Mouse (Mus musculus): ENCODE measurements around the gene Zbtb42. TPM values are rescaled to one million over a fixed set of nuclear protein-coding genes. Genes with fewer than 3 reads are reported as not detected.
A peak's percentile ranks its signal among the peaks of the same experiment; 100 is the strongest.

The Zbtb42 gene
- polyA plus RNA-seq, 1 experiment from 2014 or later: 0.40 TPM

GRCm38 (mm10) chr12:112663303-112663702 lies 15.3 kb upstream of the Zbtb42 start:
- Histone ChIP-seq H3K27ac (no peak overlapping the region), H3K9ac (no peak overlapping the region), H3K9me3 (replicated peaks) (no peaks in the 10 kb centered on the region), H3K27me3 (no peaks in the 10 kb centered on the region), H3K4me2 (no peak overlapping the region), H3K4me1 (replicated peaks) (peaks cover 39% of the 10 kb centered on the region), H3K4me3 (replicated peaks) (no peak overlapping the region), H3K36me3 (peaks cover 93% of the 10 kb centered on the region)
- ATAC-seq (ENCODE audit: low read depth) (no peak), DNase-seq (no peak)
- WGBS (ENCODE audit: insufficient replicate concordance): 85% methylated on average over 11 of the region's 11 CpGs

GRCm38 (mm10) chr12:112663716-112664115 lies 14.9 kb upstream of the Zbtb42 start:
- WGBS (ENCODE audit: insufficient replicate concordance): 84% methylated on average over 12 of the region's 12 CpGs
- Histone ChIP-seq H3K4me3 (replicated peaks) (no peak overlapping the region), H3K9me3 (replicated peaks) (no peaks in the 10 kb centered on the region), H3K36me3 (peaks cover 93% of the 10 kb centered on the region), H3K27me3 (no peaks in the 10 kb centered on the region), H3K27ac (no peak overlapping the region), H3K4me2 (no peak overlapping the region), H3K4me1 (replicated peaks) (peaks cover 43% of the 10 kb centered on the region), H3K9ac (no peak overlapping the region)
- ATAC-seq (ENCODE audit: low read depth): no peak
- DNase-seq: no peak

GRCm38 (mm10) chr12:112664124-112664523 lies 14.5 kb upstream of the Zbtb42 start:
- Histone ChIP-seq H3K27me3 (no peaks in the 10 kb centered on the region), H3K36me3 (peaks cover 93% of the 10 kb centered on the region), H3K9ac (no peak overlapping the region), H3K4me1 (replicated peaks) (peaks cover 43% of the 10 kb centered on the region), H3K4me2 (no peak overlapping the region), H3K4me3 (replicated peaks) (no peak overlapping the region), H3K9me3 (replicated peaks) (no peaks in the 10 kb centered on the region), H3K27ac (no peak overlapping the region)
- 76% methylated on average over 2 of the region's 2 CpGs for WGBS (ENCODE audit: insufficient replicate concordance)
- no peak for ATAC-seq (ENCODE audit: low read depth)
- no peak for DNase-seq

GRCm38 (mm10) chr12:112664656-112665055 lies 14.0 kb upstream of the Zbtb42 start:
- no peak overlapping the region for H3K4me3 ChIP-seq (replicated peaks)
- H3K36me3 ChIP-seq: peaks cover 93% of the 10 kb centered on the region
- H3K27ac ChIP-seq: no peak overlapping the region
- no peak overlapping the region for H3K4me2 ChIP-seq
- H3K9me3 ChIP-seq (replicated peaks): no peaks in the 10 kb centered on the region
- no peak for DNase-seq
- H3K4me1 ChIP-seq (replicated peaks): peaks cover 46% of the 10 kb centered on the region
- H3K27me3 ChIP-seq: no peaks in the 10 kb centered on the region
- H3K9ac ChIP-seq: no peak overlapping the region
- ATAC-seq (ENCODE audit: low read depth): no peak
- WGBS (ENCODE audit: insufficient replicate concordance): 80% methylated on average over 5 of the region's 5 CpGs

- DNase-seq (no peak), ATAC-seq (ENCODE audit: low read depth) (no peak)
- no peak overlapping the region; the same call in 1 of the 2 replicates for H3K27ac ChIP-seq
- peaks cover 51% of the 10 kb centered on the region for H3K4me1 ChIP-seq (replicated peaks)
- no peak overlapping the region for H3K4me2 ChIP-seq
- 79% methylated on average over 18 of the region's 18 CpGs for WGBS (ENCODE audit: insufficient replicate concordance)
- H3K4me3 ChIP-seq (replicated peaks): no peak overlapping the region
- no peaks in the 10 kb centered on the region for H3K27me3 ChIP-seq
- H3K36me3 ChIP-seq: peaks cover 95% of the 10 kb centered on the region
- no peak overlapping the region for H3K9ac ChIP-seq
- no peaks in the 10 kb centered on the region for H3K9me3 ChIP-seq (replicated peaks)
Observed at GRCm38 (mm10) chr12:112665445-112665844, 13.2 kb upstream of the Zbtb42 start.

- 77% methylated on average over 9 of the region's 9 CpGs for WGBS (ENCODE audit: insufficient replicate concordance)
- H3K4me1 ChIP-seq (replicated peaks): peaks cover 54% of the 10 kb centered on the region
- H3K27ac ChIP-seq: peak overlapping the region; percentile 1; the same call in 1 of the 2 replicates
- H3K4me2 ChIP-seq: no peak overlapping the region
- H3K4me3 ChIP-seq (replicated peaks): no peak overlapping the region
- H3K27me3 ChIP-seq: no peaks in the 10 kb centered on the region
- no peak overlapping the region for H3K9ac ChIP-seq
- H3K36me3 ChIP-seq: peaks cover 95% of the 10 kb centered on the region
- DNase-seq: no peak
- no peak for ATAC-seq (ENCODE audit: low read depth)
- no peaks in the 10 kb centered on the region for H3K9me3 ChIP-seq (replicated peaks)
Observed at GRCm38 (mm10) chr12:112665881-112666544, 12.6 kb upstream of the Zbtb42 start.

- H3K9ac ChIP-seq: no peak overlapping the region
- H3K4me3 ChIP-seq (replicated peaks): no peak overlapping the region
- H3K27ac ChIP-seq: no peak overlapping the region; the same call in 1 of the 2 replicates
- no peaks in the 10 kb centered on the region for H3K27me3 ChIP-seq
- peaks cover 85% of the 10 kb centered on the region for H3K36me3 ChIP-seq
- 55% methylated on average over 10 of the region's 10 CpGs for WGBS (ENCODE audit: insufficient replicate concordance)
- no peak overlapping the region for H3K4me2 ChIP-seq
- peaks cover 62% of the 10 kb centered on the region for H3K4me1 ChIP-seq (replicated peaks)
- H3K9me3 ChIP-seq (replicated peaks): no peaks in the 10 kb centered on the region
- DNase-seq: no peak
- ATAC-seq (ENCODE audit: low read depth): no peak
Observed at GRCm38 (mm10) chr12:112667619-112668297, 10.9 kb upstream of the Zbtb42 start.

- no peak for DNase-seq
- Histone ChIP-seq H3K9me3 (replicated peaks) (no peaks in the 10 kb centered on the region), H3K4me1 (replicated peaks) (peaks cover 77% of the 10 kb centered on the region), H3K4me2 (peak overlapping the region; percentile 96), H3K36me3 (peaks cover 57% of the 10 kb centered on the region), H3K27me3 (0 out of 2 replicates have a peak, but pooled peaks cover 1% of the 10 kb centered on the region), H3K27ac (no peak overlapping the region), H3K4me3 (replicated peaks) (no peak overlapping the region), H3K9ac (no peak overlapping the region)
- 47% methylated on average over 9 of the region's 9 CpGs for WGBS (ENCODE audit: insufficient replicate concordance)
- no peak for ATAC-seq (ENCODE audit: low read depth)
Observed at GRCm38 (mm10) chr12:112670718-112671393, 7.8 kb upstream of the Zbtb42 start.

- Histone ChIP-seq H3K27ac (no peak overlapping the region), H3K36me3 (peaks cover 46% of the 10 kb centered on the region), H3K4me1 (replicated peaks) (peaks cover 73% of the 10 kb centered on the region), H3K9me3 (replicated peaks) (no peaks in the 10 kb centered on the region), H3K4me2 (peak overlapping the region; percentile 96), H3K27me3 (peaks cover 11% of the 10 kb centered on the region), H3K4me3 (replicated peaks) (no peak overlapping the region), H3K9ac (no peak overlapping the region)
- DNase-seq (no peak), ATAC-seq (ENCODE audit: low read depth) (no peak)
- 77% methylated on average over 7 of the region's 7 CpGs for WGBS (ENCODE audit: insufficient replicate concordance)
Observed at GRCm38 (mm10) chr12:112671891-112672290, 6.7 kb upstream of the Zbtb42 start.

GRCm38 (mm10) chr12:112672744-112673575 lies 5.7 kb upstream of the Zbtb42 start:
- DNase-seq: no peak
- H3K9me3 ChIP-seq (replicated peaks): no peaks in the 10 kb centered on the region
- H3K9ac ChIP-seq: peak overlapping the region; percentile 92
- peak; percentile 30; the same call in 1 of the 2 replicates for ATAC-seq (ENCODE audit: low read depth)
- WGBS (ENCODE audit: insufficient replicate concordance): 3% methylated on average over 19 of the region's 21 CpGs
- peaks cover 36% of the 10 kb centered on the region for H3K36me3 ChIP-seq
- H3K27ac ChIP-seq: peak overlapping the region; percentile 88
- peak overlapping the region; percentile 96 for H3K4me2 ChIP-seq
- peak overlapping the region; percentile 83 for H3K4me3 ChIP-seq (replicated peaks)
- H3K4me1 ChIP-seq (replicated peaks): peaks cover 67% of the 10 kb centered on the region
- H3K27me3 ChIP-seq: peaks cover 22% of the 10 kb centered on the region
